Mouse (Mus musculus) cortical plate, adult 2 months (tissue): Measurements from ENCODE around the gene Casq2.

Source experiments
- CTCF ChIP-seq: fragments of 200-500 bp; IDR thresholded peaks from 2 replicates; pipeline ENCODE4 v1.5.1; 2011; ENCODE audit warnings: mild to moderate bottlenecking, control low read depth, low read length; ENCODE audit not compliant: insufficient read depth; ENCODE audit errors: extremely low read depth
- POLR2A ChIP-seq: fragments of 200-500 bp; IDR thresholded peaks from 2 replicates; pipeline ENCODE4 v1.6.1; 2011; ENCODE audit warnings: mild to moderate bottlenecking, low read length, control low read depth; ENCODE audit not compliant: insufficient read depth; ENCODE audit errors: extremely low read depth

- TF ChIP-seq POLR2A (no peak), CTCF (no peak)
These were observed 96.4 kb downstream of the Casq2 start for GRCm38 (mm10) chr3:102182601-102183000.
